8 mouse cellular contexts compared by ENCODE assay signal in genomic region chr13:91460621-91461284, GRCm38 (mm10). TPM values are rescaled to one million over a fixed set of nuclear protein-coding genes. Genes with fewer than 3 reads are reported as not detected.
DNase-seq lines count a peak whose midpoint lies in the region; ATAC-seq and TF ChIP-seq lines count a peak whose summit lies in the region.

No protein-coding gene starts in this region.

- DNase-seq in 416B (ENCODE audit: low read depth) = peak; percentile 97
- peak; percentile 95 for DNase-seq in heart, adult 8-10 months (ENCODE audit: low spot score)
- peak; percentile 99 for DNase-seq in kidney, adult 9 months
- peak; percentile 96 for DNase-seq in limb, embryonic 14.5 days (ENCODE audit: low spot score)
- DNase-seq in midbrain, postnatal 0 days (ENCODE audit: low spot score) = peak; percentile 98
- peak; percentile 95 to 97 for DNase-seq in spleen, postnatal 14 days (ENCODE audit: low spot score in 2 of 2)

- ATAC-seq in embryonic facial prominence, embryonic 15.5 days (ENCODE audit: insufficient number of reproducible peaks, low FRiP score, low TSS enrichment, low read depth) = peak; percentile 99
- peak; percentile 97 for ATAC-seq in limb, embryonic 14.5 days (ENCODE audit: low FRiP score, low read depth)
- ATAC-seq in midbrain, postnatal 0 days (ENCODE audit: low FRiP score) = peak; percentile 99

- H3K9ac ChIP-seq in embryonic facial prominence, embryonic 15.5 days = peak overlapping the region; percentile 96
- H3K9ac ChIP-seq in limb, embryonic 14.5 days (ENCODE audit: low read depth, low read length, severe bottlenecking) = peak overlapping the region; percentile 97
- H3K9ac ChIP-seq in midbrain, postnatal 0 days (replicated peaks; ENCODE audit: low read length, poor library complexity, severe bottlenecking) = peak overlapping the region; percentile 73

- WGBS in bone marrow, adult 2 months = 0% methylated on average over 49 of the region's 70 CpGs
- WGBS in embryonic facial prominence, embryonic 15.5 days = 1% methylated on average over 37 of the region's 70 CpGs
- 0% methylated on average over 36 of the region's 70 CpGs for WGBS in limb, embryonic 14.5 days
- under 1% methylated on average over 27 of the region's 70 CpGs for WGBS in midbrain, postnatal 0 days

- H3K27ac ChIP-seq in bone marrow, adult 2 months (ENCODE audit: control insufficient read depth, insufficient read depth, low read depth, low read length, poor library complexity) = peak overlapping the region; percentile 97
- H3K27ac ChIP-seq in embryonic facial prominence, embryonic 15.5 days (replicated peaks) = peak overlapping the region; percentile 97
- peak overlapping the region; percentile 95 for H3K27ac ChIP-seq in limb, embryonic 14.5 days (replicated peaks; ENCODE audit: low read depth, low read length)
- H3K27ac ChIP-seq in midbrain, postnatal 0 days (ENCODE audit: low read depth, low read length) = peak overlapping the region; percentile 92

- no peak for TF ChIP-seq CTCF in bone marrow, adult 2 months (IDR thresholded peaks at IDR 0.05; ENCODE audit: control insufficient read depth, insufficient read depth, low read length)
- no peak for TF ChIP-seq CTCF in midbrain, postnatal 0 days (IDR thresholded peaks at IDR 0.05)

- peak overlapping the region; percentile 92 for H3K4me3 ChIP-seq in bone marrow, adult 2 months (replicated peaks; ENCODE audit: control insufficient read depth, low read depth, low read length)
- H3K4me3 ChIP-seq in embryonic facial prominence, embryonic 15.5 days (replicated peaks) = peak overlapping the region; percentile 89
- H3K4me3 ChIP-seq in limb, embryonic 14.5 days (replicated peaks; ENCODE audit: low read length) = peak overlapping the region; percentile 95
- H3K4me3 ChIP-seq in midbrain, postnatal 0 days (ENCODE audit: low read depth, low read length) = peak overlapping the region; percentile 92

- TF ChIP-seq POLR2A in bone marrow, adult 2 months (IDR thresholded peaks at IDR 0.05; ENCODE audit: borderline replicate concordance, control insufficient read depth, low read depth, low read length) = peak; percentile 68; the same call in 1 of the 2 replicates
- TF ChIP-seq POLR2A in limb, embryonic 14.5 days (IDR thresholded peaks at IDR 0.05; ENCODE audit: borderline replicate concordance, extremely low read depth, insufficient read depth, insufficient read length) = 0 out of 2 replicates have a peak, but pooled peaks have one; percentile 3

- no peaks in the 10 kb centered on the region for H3K9me3 ChIP-seq in embryonic facial prominence, embryonic 15.5 days (replicated peaks)
- no peaks in the 10 kb centered on the region for H3K9me3 ChIP-seq in limb, embryonic 14.5 days (ENCODE audit: control insufficient read depth, low read length)
- no peaks in the 10 kb centered on the region for H3K9me3 ChIP-seq in midbrain, postnatal 0 days (ENCODE audit: low read length)

- no peaks in the 10 kb centered on the region for H3K36me3 ChIP-seq in embryonic facial prominence, embryonic 15.5 days
- H3K36me3 ChIP-seq in limb, embryonic 14.5 days (ENCODE audit: control insufficient read depth, insufficient read depth, low read length) = no peaks in the 10 kb centered on the region
- no peaks in the 10 kb centered on the region for H3K36me3 ChIP-seq in midbrain, postnatal 0 days (ENCODE audit: insufficient read depth, low read length)

- no peaks in the 10 kb centered on the region for H3K27me3 ChIP-seq in embryonic facial prominence, embryonic 15.5 days
- no peaks in the 10 kb centered on the region for H3K27me3 ChIP-seq in limb, embryonic 14.5 days (ENCODE audit: control insufficient read depth, insufficient read depth, low read length)
- H3K27me3 ChIP-seq in midbrain, postnatal 0 days (ENCODE audit: insufficient read depth, low read length) = no peaks in the 10 kb centered on the region

- H3K4me2 ChIP-seq in embryonic facial prominence, embryonic 15.5 days (replicated peaks) = peak overlapping the region; percentile 73
- peak overlapping the region; percentile 76 for H3K4me2 ChIP-seq in limb, embryonic 14.5 days (replicated peaks; ENCODE audit: low read depth, low read length, severe bottlenecking)
- H3K4me2 ChIP-seq in midbrain, postnatal 0 days (ENCODE audit: low read depth, low read length, poor library complexity, severe bottlenecking) = peak overlapping the region; percentile 87

- no peaks in the 10 kb centered on the region for H3K4me1 ChIP-seq in bone marrow, adult 2 months (ENCODE audit: control insufficient read depth, insufficient read depth, low read length)
- peaks cover 27% of the 10 kb centered on the region for H3K4me1 ChIP-seq in embryonic facial prominence, embryonic 15.5 days
- H3K4me1 ChIP-seq in limb, embryonic 14.5 days (ENCODE audit: control insufficient read depth, insufficient read depth, low read length) = peaks cover 30% of the 10 kb centered on the region
- peaks cover 5% of the 10 kb centered on the region for H3K4me1 ChIP-seq in midbrain, postnatal 0 days (ENCODE audit: insufficient read depth, low read length)

RNA-seq across cellular contexts. Expression of gene Ssbp2, which starts 0.7 kb away (rescaled TPM):
- 12.8 and 14.8 TPM in 2 replicates for polyA plus RNA-seq in bone marrow, adult 2 months (2011; ENCODE audit: insufficient read depth, insufficient read length, low replicate concordance, missing spikeins)
- 191 and 193 TPM in 2 replicates for polyA plus RNA-seq in embryonic facial prominence, embryonic 15.5 days (2015; fragmentation: Nextera tagmentation; extraction: Ambion mirVana)
- total RNA-seq in heart, adult 8-10 months (2022) = 10 to 100 TPM; 41.4 to 47.8 (median 42.8) TPM
- 109 and 118 TPM in 2 replicates for polyA plus RNA-seq in limb, embryonic 14.5 days (2012; rRNA removed)
- 174 and 203 TPM in 2 replicates for polyA plus RNA-seq in limb, embryonic 14.5 days (2014; fragmentation: Nextera tagmentation; extraction: Ambion mirVana)
- 148 and 156 TPM in 2 replicates for total RNA-seq in midbrain, postnatal 0 days (2014; rRNA removed)
- 167 and 170 TPM in 2 replicates for polyA plus RNA-seq in midbrain, postnatal 0 days (2015; fragmentation: Nextera tagmentation; extraction: Ambion mirVana)

Comparison
In these comparisons a context has a peak if more than half of its experiments do, and no peak if none do; other contexts are left out.
1. Peak in every context shown above with its lines: DNase-seq, ATAC-seq, H3K4me3 ChIP-seq and H3K27ac ChIP-seq.